Mouse (Mus musculus): ENCODE measurements around the gene Sec11a. TPM values are rescaled to one million over a fixed set of nuclear protein-coding genes. Genes with fewer than 3 reads are reported as not detected.

The Sec11a gene
- polyA plus RNA-seq, 1 experiment, result 113 TPM

DNA sequence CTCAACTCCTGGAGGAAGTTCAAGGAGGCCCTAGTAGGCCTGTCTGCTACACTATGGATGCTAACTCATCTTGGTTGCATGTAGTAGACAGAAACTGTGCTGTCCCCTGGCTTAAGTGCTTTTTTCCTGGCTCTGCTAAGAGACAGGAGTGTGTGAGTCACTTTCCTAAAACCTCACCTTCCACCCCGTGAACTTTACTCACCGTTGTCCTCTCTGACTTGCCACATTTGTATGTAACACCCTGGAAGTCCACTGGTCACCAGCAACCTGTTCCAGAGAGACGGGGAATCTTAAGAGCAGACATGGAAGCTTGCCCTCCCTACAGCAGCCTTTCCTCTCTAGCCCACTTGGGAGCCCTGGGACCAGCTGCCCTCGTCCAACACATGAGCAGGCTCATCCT, 49.9 kb downstream of the Sec11a start:
- no peak for DNase-seq (ENCODE audit: low spot score)

DNA sequence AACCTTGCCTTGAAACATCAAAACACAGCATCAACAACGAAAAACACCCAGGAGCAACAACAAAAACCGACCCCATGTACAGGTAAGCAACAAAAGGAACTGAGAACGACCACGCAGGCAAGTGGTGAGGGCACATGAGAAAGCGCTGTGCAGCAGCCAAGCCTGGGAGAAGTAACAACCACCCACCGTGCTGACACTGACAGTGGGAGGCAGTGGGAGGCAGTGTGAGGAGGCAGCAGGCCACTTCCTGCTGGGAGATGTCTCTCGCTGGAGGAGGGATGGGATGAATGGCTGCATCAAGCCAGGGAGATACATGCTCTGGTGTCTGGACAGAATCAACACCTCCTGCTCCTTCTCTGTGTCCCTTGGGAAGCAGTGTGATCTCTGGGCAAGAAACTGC, 50.4 kb downstream of the Sec11a start:
- no peak for DNase-seq (ENCODE audit: low spot score)

DNA sequence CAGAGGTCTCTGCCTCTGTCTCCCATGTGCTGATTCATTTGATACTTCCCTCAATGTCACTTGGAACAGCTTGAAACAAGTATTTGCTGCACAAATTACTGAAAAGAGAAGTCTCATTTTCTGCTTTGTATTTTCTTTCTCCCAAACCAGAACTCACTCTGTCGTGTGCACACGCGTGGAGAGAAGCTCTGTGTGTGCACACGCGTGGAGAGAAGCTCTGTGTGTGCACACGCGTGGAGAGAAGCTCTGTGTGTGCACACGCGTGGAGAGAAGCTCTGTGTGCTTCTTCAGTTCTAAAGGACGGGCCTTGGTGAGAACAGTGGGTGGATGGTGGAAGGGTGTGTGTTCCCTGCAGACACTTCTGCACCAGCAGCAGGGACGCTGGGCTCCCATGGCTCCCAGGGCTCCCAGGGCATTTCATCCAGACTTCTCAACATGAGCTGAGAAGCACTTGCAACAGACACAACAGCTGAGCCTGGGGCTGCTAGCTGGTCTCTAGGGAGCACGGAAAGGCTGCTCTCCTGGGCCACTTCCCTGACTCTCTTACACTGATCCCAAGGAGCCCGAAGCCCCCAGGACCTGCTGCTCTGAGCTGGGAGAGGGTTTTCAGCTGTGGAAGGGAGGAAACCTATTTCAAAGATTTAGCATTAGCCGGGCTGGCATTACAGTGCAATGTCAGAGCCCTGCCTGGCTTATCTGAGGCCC, 52.6 kb downstream of the Sec11a start:
- DNase-seq (ENCODE audit: low spot score), result no peak

- no peak for DNase-seq (ENCODE audit: low spot score)
Measured at GRCm38 (mm10) chr7:80894196-80894595, 53.4 kb downstream of the Sec11a start.

- DNase-seq (ENCODE audit: low spot score), result no peak
Measured at GRCm38 (mm10) chr7:80893753-80894129, 53.8 kb downstream of the Sec11a start.

- no peak for DNase-seq (ENCODE audit: low spot score)
Measured at GRCm38 (mm10) chr7:80893086-80893752, 54.4 kb downstream of the Sec11a start.

DNA sequence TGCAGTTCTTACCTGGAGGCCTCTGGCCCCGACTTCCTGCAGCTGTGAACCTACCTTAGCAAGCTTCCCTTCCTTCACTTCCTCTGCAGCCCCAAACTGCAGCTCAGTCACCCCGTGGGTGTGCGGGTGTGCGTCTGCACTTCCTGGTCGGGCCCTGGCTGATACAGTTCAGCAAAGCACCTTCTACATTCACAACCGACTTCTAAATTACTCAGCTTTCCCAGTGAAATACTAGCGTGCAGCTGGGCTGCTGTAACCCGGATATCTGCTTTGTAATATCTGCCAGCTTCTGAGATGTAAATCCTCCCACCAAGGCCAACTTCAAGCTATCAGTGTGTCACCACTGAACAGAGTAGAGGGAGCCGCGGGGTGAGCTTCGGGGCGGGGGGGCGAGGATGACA, 57.7 kb downstream of the Sec11a start:
- no peak for DNase-seq (ENCODE audit: low spot score)

DNA sequence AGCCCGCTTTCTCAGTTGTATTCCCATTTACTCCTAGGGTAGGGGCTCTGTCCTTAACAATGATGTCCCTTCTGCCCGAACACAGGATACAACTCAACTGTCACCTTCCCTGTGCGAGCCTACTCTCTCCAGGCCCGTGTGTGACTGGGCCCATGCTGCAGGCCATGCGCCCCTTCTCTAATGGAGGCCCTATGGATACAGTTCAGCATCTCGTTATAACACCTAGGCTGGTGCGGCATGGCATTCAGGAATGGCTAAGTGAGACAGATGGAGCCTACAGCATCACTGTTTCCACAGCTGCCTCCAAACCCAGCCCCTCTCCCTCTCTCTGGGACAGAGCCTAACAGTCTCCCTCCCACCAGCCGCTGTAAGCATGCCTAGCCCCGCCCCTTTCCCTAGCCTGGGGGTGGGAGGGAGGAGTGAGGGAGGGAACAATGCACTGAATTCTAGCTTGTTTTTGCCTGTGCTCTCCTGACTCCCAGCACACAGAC, 58.5 kb downstream of the Sec11a start:
- no peak for DNase-seq (ENCODE audit: low spot score)

DNA sequence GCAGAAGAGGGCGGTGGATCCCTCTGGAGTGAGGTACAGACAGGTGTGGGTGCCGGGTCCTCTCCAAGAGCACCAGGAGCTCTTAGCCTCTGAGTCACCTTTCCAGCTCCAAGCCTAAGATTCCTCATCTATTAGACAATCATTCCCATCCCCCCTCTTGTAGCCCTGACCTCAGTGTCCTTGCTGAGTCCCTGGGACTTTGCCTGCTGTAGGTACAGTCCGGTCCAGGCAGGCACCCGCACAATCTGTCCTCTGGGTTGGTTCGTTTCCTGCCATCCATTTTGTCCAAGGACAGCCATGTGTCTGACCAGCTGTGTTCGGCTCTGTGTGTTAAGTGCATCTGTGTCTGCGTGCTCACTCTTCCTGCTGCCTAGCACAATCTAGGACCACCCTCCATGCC, 59.0 kb downstream of the Sec11a start:
- DNase-seq (ENCODE audit: low spot score), result no peak

DNA sequence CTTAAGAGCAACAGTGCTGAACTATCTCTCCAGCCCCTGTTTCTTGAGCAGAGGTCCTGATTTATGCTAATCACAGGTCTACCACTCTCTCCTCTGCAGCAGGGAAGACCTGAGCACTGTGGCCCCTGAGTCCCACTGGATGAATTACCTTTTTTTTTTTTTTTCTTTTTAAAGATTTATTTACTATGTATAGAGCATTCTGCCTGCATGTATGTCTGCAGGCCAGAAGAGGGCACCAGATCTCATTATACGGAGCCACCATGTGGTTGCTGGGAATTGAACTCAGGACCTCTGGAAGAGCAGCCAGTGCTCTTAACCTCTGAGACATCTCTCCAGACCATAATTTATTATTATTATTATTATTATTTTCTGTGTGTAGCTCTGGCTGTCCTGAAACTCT, 61.9 kb downstream of the Sec11a start:
- DNase-seq (ENCODE audit: low spot score), result no peak

GRCm38 (mm10) chr7:80882830-80883505, 64.6 kb downstream of the Sec11a start:
- DNase-seq (ENCODE audit: low spot score), result no peak

DNA sequence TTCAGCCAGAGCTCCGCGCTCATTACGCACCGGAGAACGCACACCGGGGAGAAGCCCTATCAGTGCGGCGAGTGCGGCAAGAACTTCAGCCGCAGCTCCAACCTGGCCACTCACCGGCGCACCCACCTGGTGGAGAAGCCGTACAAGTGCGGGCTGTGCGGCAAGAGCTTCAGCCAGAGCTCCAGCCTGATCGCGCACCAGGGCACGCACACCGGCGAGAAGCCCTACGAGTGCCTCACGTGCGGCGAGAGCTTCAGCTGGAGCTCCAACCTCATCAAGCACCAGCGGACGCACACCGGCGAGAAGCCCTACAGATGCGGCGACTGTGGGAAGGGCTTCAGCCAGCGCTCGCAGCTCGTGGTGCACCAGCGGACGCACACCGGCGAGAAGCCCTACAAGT, 71.9 kb downstream of the Sec11a start:
- DNase-seq (ENCODE audit: low spot score), result no peak

DNA sequence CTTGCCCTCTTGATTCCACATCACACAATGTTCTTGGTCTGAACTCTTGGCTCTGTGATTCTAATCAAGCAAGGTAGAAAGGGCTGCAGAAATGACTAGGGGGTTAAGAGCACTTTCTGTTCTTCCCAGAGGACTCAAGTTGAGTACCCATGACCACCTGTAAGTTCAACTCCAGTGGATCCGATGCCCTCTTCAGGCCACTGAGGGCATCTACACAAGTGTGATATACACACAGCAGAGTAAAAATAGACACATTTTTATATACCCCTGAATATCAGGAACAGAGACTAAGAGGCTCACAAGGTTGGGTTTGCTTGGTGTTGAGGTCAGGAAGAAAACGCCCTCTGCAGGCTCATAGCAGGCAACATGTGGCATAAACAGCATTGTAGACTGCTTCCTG, 73.9 kb downstream of the Sec11a start:
- DNase-seq (ENCODE audit: low spot score), result no peak

GRCm38 (mm10) chr7:80873038-80873437, 74.5 kb downstream of the Sec11a start:
- DNase-seq (ENCODE audit: low spot score), result no peak

- no peak for DNase-seq (ENCODE audit: low spot score)
Measured at GRCm38 (mm10) chr7:80868686-80869085, 78.9 kb downstream of the Sec11a start.

GRCm38 (mm10) chr7:80866514-80867147, 80.9 kb downstream of the Sec11a start:
- no peak for DNase-seq (ENCODE audit: low spot score)

DNA sequence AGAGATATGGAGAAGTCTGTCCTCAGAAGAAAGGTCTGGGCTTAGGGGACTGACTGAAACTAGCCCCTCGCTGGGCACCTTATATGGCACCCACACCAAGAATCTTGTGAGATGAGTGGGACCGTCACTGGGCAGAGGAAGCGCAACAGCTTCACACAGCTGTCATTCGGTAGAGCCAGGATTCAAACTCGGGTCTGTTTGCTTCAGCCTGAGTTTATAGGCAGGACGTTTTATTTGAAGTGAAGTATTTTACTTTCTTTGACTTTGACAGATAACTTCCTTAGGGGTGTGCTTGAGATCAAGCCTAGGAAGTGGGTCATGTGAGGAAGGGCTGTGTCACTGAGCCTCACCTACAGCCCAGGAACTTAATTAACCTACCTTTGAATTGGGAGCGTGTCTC, 82.1 kb downstream of the Sec11a start:
- DNase-seq (ENCODE audit: low spot score), result no peak

DNA sequence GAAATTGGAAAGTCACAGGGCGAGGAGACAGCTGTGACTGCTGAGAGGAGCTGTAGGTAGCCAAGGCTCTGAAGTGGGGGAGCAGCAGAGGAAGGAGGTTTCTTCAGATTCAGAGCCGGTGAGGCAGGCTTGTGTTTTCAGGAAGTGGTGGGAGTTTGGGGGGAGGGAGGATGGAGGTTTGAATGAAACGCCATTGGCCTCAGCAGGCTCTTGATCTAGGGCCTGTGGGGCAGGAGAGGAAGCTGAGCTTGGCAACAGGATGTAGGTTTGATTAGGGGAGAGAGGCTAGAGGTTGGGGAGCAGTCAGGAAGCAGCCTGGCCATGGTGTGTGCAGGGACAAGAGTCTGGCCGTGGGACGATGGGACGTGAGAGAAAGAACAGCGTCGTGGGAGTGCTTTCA, 82.7 kb downstream of the Sec11a start:
- DNase-seq (ENCODE audit: low spot score), result no peak

DNA sequence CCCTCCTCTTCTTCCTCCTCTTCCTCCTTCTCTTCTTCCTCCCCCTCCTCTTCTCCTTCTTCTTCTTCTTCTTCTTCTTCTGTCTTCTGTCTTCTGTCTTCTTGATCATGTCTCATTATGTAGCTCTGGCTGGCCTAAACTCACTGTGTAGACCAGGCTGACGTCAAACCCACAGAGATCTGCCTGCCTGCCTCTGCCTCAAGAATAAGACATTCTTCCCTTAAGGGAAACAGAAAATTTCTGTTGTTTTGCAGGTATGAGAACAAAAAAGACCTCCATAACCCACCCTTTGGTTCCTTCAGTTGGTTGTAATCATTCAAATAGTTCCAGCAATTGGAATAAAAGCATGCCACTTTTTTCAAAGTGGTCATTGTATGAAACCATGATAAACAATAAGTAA, 83.4 kb downstream of the Sec11a start:
- no peak for DNase-seq (ENCODE audit: low spot score)

- no peak for DNase-seq (ENCODE audit: low spot score)
Measured at GRCm38 (mm10) chr7:80863520-80863919, 84.1 kb downstream of the Sec11a start.

- DNase-seq (ENCODE audit: low spot score), result no peak
Measured at GRCm38 (mm10) chr7:80862475-80862874, 85.1 kb downstream of the Sec11a start.

- DNase-seq (ENCODE audit: low spot score), result peak; percentile 83
Measured at GRCm38 (mm10) chr7:80860729-80861274, 86.8 kb downstream of the Sec11a start, which contains the start of gene Zscan2. Gene Zscan2 (plus strand): TSS chr7:80860920.
